Mouse (Mus musculus) cerebellum, adult 9-11 months (tissue): ENCODE results near the gene Crtam.

Experiments used
- DNase-seq: peaks from one replicate; pipeline ENCODE4 v3.0.0; 2022

Crtam gene

GRCm38 (mm10) chr9:41004415-41004814, at the start of gene Crtam:
TSS of gene Crtam (minus strand) at chr9:41004628.
- no peak for DNase-seq

GRCm38 (mm10) chr9:41054166-41054565, 49.7 kb upstream of the Crtam start:
- DNase-seq: peak; percentile 93

- no peak for DNase-seq
Measured at GRCm38 (mm10) chr9:41053478-41053877, 49.0 kb upstream of the Crtam start.

GRCm38 (mm10) chr9:41051080-41051932, 46.9 kb upstream of the Crtam start:
- DNase-seq: no peak

GRCm38 (mm10) chr9:41050331-41051079, 46.1 kb upstream of the Crtam start:
- no peak for DNase-seq

GRCm38 (mm10) chr9:41049282-41049681, 44.9 kb upstream of the Crtam start:
- no peak for DNase-seq

- no peak for DNase-seq
Measured at GRCm38 (mm10) chr9:41048820-41049219, 44.4 kb upstream of the Crtam start.

GRCm38 (mm10) chr9:41048216-41048615, 43.8 kb upstream of the Crtam start:
- DNase-seq: no peak

- DNase-seq: no peak
Measured at GRCm38 (mm10) chr9:41047654-41048053, 43.2 kb upstream of the Crtam start.

GRCm38 (mm10) chr9:41044626-41045025, 40.2 kb upstream of the Crtam start:
- DNase-seq: peak; percentile 92

- DNase-seq: peak; percentile 77
Measured at GRCm38 (mm10) chr9:41043641-41044040, 39.2 kb upstream of the Crtam start.

- peak; percentile 27 for DNase-seq
Measured at GRCm38 (mm10) chr9:41041404-41041803, 37.0 kb upstream of the Crtam start.

- DNase-seq: no peak
Measured at GRCm38 (mm10) chr9:41038150-41038664, 33.8 kb upstream of the Crtam start.

GRCm38 (mm10) chr9:41031590-41032489, 27.4 kb upstream of the Crtam start:
- no peak for DNase-seq

GRCm38 (mm10) chr9:41029827-41030226, 25.4 kb upstream of the Crtam start:
- DNase-seq: no peak

- no peak for DNase-seq
Measured at GRCm38 (mm10) chr9:41028470-41028869, 24.0 kb upstream of the Crtam start.

- no peak for DNase-seq
Measured at GRCm38 (mm10) chr9:41021690-41022089, 17.3 kb upstream of the Crtam start.

- no peak for DNase-seq
Measured at GRCm38 (mm10) chr9:41020486-41020885, 16.1 kb upstream of the Crtam start.

- DNase-seq: no peak
Measured at GRCm38 (mm10) chr9:41014512-41014911, 10.1 kb upstream of the Crtam start.

- DNase-seq: no peak
Measured at GRCm38 (mm10) chr9:41012456-41012855, 8.0 kb upstream of the Crtam start.

- no peak for DNase-seq
Measured at GRCm38 (mm10) chr9:41011512-41012436, 7.3 kb upstream of the Crtam start.

GRCm38 (mm10) chr9:41007785-41008184, 3.4 kb upstream of the Crtam start:
- no peak for DNase-seq
